In genomic region chr10:79834769-79835398, GRCm38 (mm10) we compare ENCODE assay signal across 9 mouse cellular contexts. TPM values are rescaled to one million over a fixed set of nuclear protein-coding genes. Genes with fewer than 3 reads are reported as not detected.
A peak's percentile ranks its signal among the peaks of the same experiment; 100 is the strongest.
DNase-seq lines count a peak whose midpoint lies in the region; ATAC-seq and TF ChIP-seq lines count a peak whose summit lies in the region.
"Had no signal": no experiment of that assay in that cellular context is flagged by ENCODE, and none has a peak within 500 bp of the region (broad histone marks: within the 10 kb centered on the region; RNA-seq: fewer than 3 reads in every experiment).

No protein-coding gene starts in this region.

- H3K36me3 ChIP-seq in intestine, embryonic 16.5 days (ENCODE audit: control insufficient read depth, insufficient read depth, low read length) = no peaks in the 10 kb centered on the region
- H3K36me3 ChIP-seq in liver, embryonic 11.5 days (ENCODE audit: control insufficient read depth, insufficient read depth, low read length) = no peaks in the 10 kb centered on the region
- no peaks in the 10 kb centered on the region; the same call in 1 of the 2 replicates for H3K36me3 ChIP-seq in stomach, postnatal 0 days (ENCODE audit: control insufficient read depth, insufficient read depth, low read length)

- DNase-seq in urinary bladder, adult 2 months (ENCODE audit: low spot score) = peak; percentile 65
- no peak for DNase-seq in urinary bladder, postnatal 10 days (ENCODE audit: low spot score)
- peak; percentile 68 for DNase-seq in cerebellum, adult 9-11 months
- DNase-seq in frontal cortex, postnatal 36 days (ENCODE audit: low spot score in 2 of 2) = peak; percentile 69 to 77
- peak; percentile 78 for DNase-seq in liver, embryonic 11.5 days (ENCODE audit: low spot score)
- peak; percentile 82 for DNase-seq in stomach, postnatal 0 days (ENCODE audit: low spot score)

- H3K27ac ChIP-seq in intestine, embryonic 16.5 days (ENCODE audit: low read length) = peak overlapping the region; percentile 27; the same call in 1 of the 2 replicates
- no peak overlapping the region for H3K27ac ChIP-seq in liver, embryonic 11.5 days (ENCODE audit: low read depth, low read length)
- H3K27ac ChIP-seq in stomach, postnatal 0 days (replicated peaks) = no peak overlapping the region

- peaks cover 3% of the 10 kb centered on the region; the same call in 1 of the 2 replicates for H3K9me3 ChIP-seq in intestine, embryonic 16.5 days (ENCODE audit: control insufficient read depth, low read length)
- H3K9me3 ChIP-seq in liver, embryonic 11.5 days (ENCODE audit: control insufficient read depth, low read length) = no peaks in the 10 kb centered on the region
- no peaks in the 10 kb centered on the region for H3K9me3 ChIP-seq in stomach, postnatal 0 days (ENCODE audit: control insufficient read depth, low read length)

- no peaks in the 10 kb centered on the region for H3K27me3 ChIP-seq in intestine, embryonic 16.5 days (replicated peaks; ENCODE audit: control insufficient read depth, insufficient read depth, low read length)
- no peaks in the 10 kb centered on the region for H3K27me3 ChIP-seq in liver, embryonic 11.5 days (replicated peaks; ENCODE audit: control insufficient read depth, insufficient read depth, low read length)
- H3K27me3 ChIP-seq in stomach, postnatal 0 days (ENCODE audit: control insufficient read depth, insufficient read depth, low read length) = no peaks in the 10 kb centered on the region

- no peak overlapping the region for H3K9ac ChIP-seq in intestine, embryonic 16.5 days (ENCODE audit: low read depth, low read length)
- H3K9ac ChIP-seq in liver, embryonic 11.5 days (ENCODE audit: low read depth, low read length) = no peak overlapping the region
- H3K9ac ChIP-seq in stomach, postnatal 0 days (ENCODE audit: low read length) = no peak overlapping the region

- peak; percentile 57 for ATAC-seq in intestine, embryonic 16.5 days
- peak; percentile 59 for ATAC-seq in liver, embryonic 11.5 days (replicated peaks; ENCODE audit: low FRiP score)
- ATAC-seq in monocyte, adult 5-6 weeks (replicated peaks; ENCODE audit: insufficient number of reproducible peaks, low FRiP score, low TSS enrichment, poor library complexity, severe bottlenecking) = peak; percentile 72
- peak; percentile 52 for ATAC-seq in stomach, postnatal 0 days (ENCODE audit: low FRiP score, low TSS enrichment)

- TF ChIP-seq CTCF in stomach, postnatal 0 days (IDR thresholded peaks at IDR 0.05; ENCODE audit: low read depth) = peak; percentile 98

- H3K4me2 ChIP-seq in intestine, embryonic 16.5 days (ENCODE audit: low read depth, low read length) = no peak overlapping the region
- no peak overlapping the region for H3K4me2 ChIP-seq in liver, embryonic 11.5 days
- H3K4me2 ChIP-seq in stomach, postnatal 0 days (replicated peaks; ENCODE audit: low read depth) = no peak overlapping the region

- H3K4me1 ChIP-seq in intestine, embryonic 16.5 days (ENCODE audit: control insufficient read depth, insufficient read depth, low read length) = peaks cover 18% of the 10 kb centered on the region; the same call in 1 of the 2 replicates
- no peaks in the 10 kb centered on the region for H3K4me1 ChIP-seq in liver, embryonic 11.5 days (replicated peaks; ENCODE audit: control insufficient read depth, insufficient read depth, low read length)
- no peaks in the 10 kb centered on the region for H3K4me1 ChIP-seq in stomach, postnatal 0 days (replicated peaks; ENCODE audit: control insufficient read depth, insufficient read depth)

- no peak overlapping the region for H3K4me3 ChIP-seq in intestine, embryonic 16.5 days (ENCODE audit: low read length)
- no peak overlapping the region for H3K4me3 ChIP-seq in liver, embryonic 11.5 days (ENCODE audit: low read depth, low read length)
- H3K4me3 ChIP-seq in stomach, postnatal 0 days (ENCODE audit: low read depth, low read length) = no peak overlapping the region
- H3K4me3 ChIP-seq: erythroblast, embryonic 14.5 days had no signal

- WGBS in intestine, embryonic 16.5 days = 21% methylated on average over 9 of the region's 9 CpGs
- WGBS in liver, embryonic 11.5 days = 31% methylated on average over 9 of the region's 9 CpGs
- WGBS in stomach, postnatal 0 days = 19% methylated on average over 9 of the region's 9 CpGs

- TF ChIP-seq EP300 in stomach, postnatal 0 days (optimal IDR thresholded peaks at IDR 0.05) = no peak

RNA-seq across cellular contexts. Expression of gene Misp, which starts 14.1 kb away (rescaled TPM):
- 0.66 and 0.92 TPM in 2 replicates for polyA plus RNA-seq in urinary bladder, adult 2 months (2012; rRNA removed)
- 204 and 210 TPM in 2 replicates for polyA plus RNA-seq in intestine, embryonic 16.5 days (2015; fragmentation: Nextera tagmentation; extraction: Ambion mirVana)
- polyA plus RNA-seq in liver, embryonic 11.5 days (2014; fragmentation: Nextera tagmentation; extraction: Ambion mirVana) = 0.69 and 1.5 TPM in 2 replicates
- total RNA-seq in monocyte, adult 5-6 weeks (2017) = not detected in 3 replicates
- 57.6 and 58.0 TPM in 2 replicates for polyA plus RNA-seq in stomach, postnatal 0 days (2015; fragmentation: Nextera tagmentation; extraction: Ambion mirVana)
- polyA plus RNA-seq: erythroblast, embryonic 14.5 days had no signal

RNA-seq across cellular contexts. Expression of gene Ptbp1, which starts 19.3 kb away (rescaled TPM):
- 140 and 166 TPM in 2 replicates for polyA plus RNA-seq in urinary bladder, adult 2 months (2012; rRNA removed)
- polyA plus RNA-seq in intestine, embryonic 16.5 days (2015; fragmentation: Nextera tagmentation; extraction: Ambion mirVana) = 295 and 302 TPM in 2 replicates
- polyA plus RNA-seq in liver, embryonic 11.5 days (2014; fragmentation: Nextera tagmentation; extraction: Ambion mirVana) = 329 and 336 TPM in 2 replicates
- total RNA-seq in monocyte, adult 5-6 weeks (2017) = 55.7 to 124 TPM (median 78.8 TPM) in 3 replicates
- polyA plus RNA-seq in stomach, postnatal 0 days (2015; fragmentation: Nextera tagmentation; extraction: Ambion mirVana) = 99.3 and 103 TPM in 2 replicates

RNA-seq across cellular contexts. Expression of gene Prtn3, which starts 39.4 kb away (rescaled TPM):
- polyA plus RNA-seq in urinary bladder, adult 2 months (2012; rRNA removed) = 0.62 and 1.0 TPM in 2 replicates
- 2.7 and 2.8 TPM in 2 replicates for polyA plus RNA-seq in intestine, embryonic 16.5 days (2015; fragmentation: Nextera tagmentation; extraction: Ambion mirVana)
- polyA plus RNA-seq in liver, embryonic 11.5 days (2014; fragmentation: Nextera tagmentation; extraction: Ambion mirVana) = 50.9 and 52.4 TPM in 2 replicates
- total RNA-seq in monocyte, adult 5-6 weeks (2017) = not detected in 3 replicates
- polyA plus RNA-seq in stomach, postnatal 0 days (2015; fragmentation: Nextera tagmentation; extraction: Ambion mirVana) = 0.86 and 0.87 TPM in 2 replicates

RNA-seq across cellular contexts. Expression of gene Plppr3, which starts 39.5 kb away (rescaled TPM):
- 1.8 TPM in 2 replicates for polyA plus RNA-seq in urinary bladder, adult 2 months (2012; rRNA removed)
- polyA plus RNA-seq in intestine, embryonic 16.5 days (2015; fragmentation: Nextera tagmentation; extraction: Ambion mirVana) = 25.5 and 28.2 TPM in 2 replicates
- 17.6 and 20.9 TPM in 2 replicates for polyA plus RNA-seq in liver, embryonic 11.5 days (2014; fragmentation: Nextera tagmentation; extraction: Ambion mirVana)
- 0.95 TPM in 1 of 3 replicates, not detected in the others for total RNA-seq in monocyte, adult 5-6 weeks (2017)
- polyA plus RNA-seq in stomach, postnatal 0 days (2015; fragmentation: Nextera tagmentation; extraction: Ambion mirVana) = 5.5 and 7.0 TPM in 2 replicates

RNA-seq across cellular contexts. Expression of gene Palm, which starts 41.5 kb away (rescaled TPM):
- polyA plus RNA-seq in urinary bladder, adult 2 months (2012; rRNA removed) = 52.6 and 77.5 TPM in 2 replicates
- 44.1 and 44.8 TPM in 2 replicates for polyA plus RNA-seq in intestine, embryonic 16.5 days (2015; fragmentation: Nextera tagmentation; extraction: Ambion mirVana)
- polyA plus RNA-seq in liver, embryonic 11.5 days (2014; fragmentation: Nextera tagmentation; extraction: Ambion mirVana) = 27.6 and 28.6 TPM in 2 replicates
- 21.3 to 30.9 TPM (median 27.0 TPM) in 3 replicates for total RNA-seq in monocyte, adult 5-6 weeks (2017)
- polyA plus RNA-seq in stomach, postnatal 0 days (2015; fragmentation: Nextera tagmentation; extraction: Ambion mirVana) = 27.8 and 29.1 TPM in 2 replicates

Comparison
In these comparisons a context has a peak if more than half of its experiments do, and no peak if none do; other contexts are left out.
1. RNA of gene Misp, which starts 14.1 kb away (polyA plus RNA-seq): 204 to 210 TPM in intestine, embryonic 16.5 days and 57.6 to 58.0 TPM in stomach, postnatal 0 days; 0.69 to 1.5 TPM in liver, embryonic 11.5 days and 0.66 to 0.92 TPM in urinary bladder, adult 2 months; every median in the first group is over 10 times any median in the second.
2. RNA of gene Prtn3, which starts 39.4 kb away (polyA plus RNA-seq): 50.9 to 52.4 TPM in liver, embryonic 11.5 days; 2.7 to 2.8 TPM in intestine, embryonic 16.5 days, 0.86 to 0.87 TPM in stomach, postnatal 0 days and 0.62 to 1.0 TPM in urinary bladder, adult 2 months; every median in the first group is over 10 times any median in the second.
3. Peak in every context shown above with its lines, with median percentiles within 50 percentile points of each other: ATAC-seq.